Mouse (Mus musculus) lung, postnatal 0 days (tissue): ENCODE results near the gene Folr2. TPM values are rescaled to one million over a fixed set of nuclear protein-coding genes. Genes with fewer than 3 reads are reported as not detected.

Experiments
- ATAC-seq: fragments of 200-750 bp; cut with Nextera tagmentation; 2 replicates; pipeline ENCODE4 v1.8.0; 2017; ENCODE audit warnings: moderate library complexity
- DNase-seq: peaks from one replicate; pipeline ENCODE4 v3.0.0-alpha.2; 2016; ENCODE audit warnings: low spot score
- H3K27ac ChIP-seq: fragments of 300-500 bp; sonication (generic); 2 replicates; pipeline ENCODE4 v1.5.1; 2014; ENCODE audit warnings: antibody characterized with exemption, mild to moderate bottlenecking, low read length, mixed read lengths
- H3K27me3 ChIP-seq: fragments of 300-500 bp; sonication (generic); replicated peaks from 2 replicates; pipeline ENCODE4 v1.6.1; 2014; ENCODE audit warnings: low read length, mixed read lengths; ENCODE audit not compliant: insufficient read depth
- H3K36me3 ChIP-seq: fragments of 300-500 bp; sonication (generic); 2 replicates; pipeline ENCODE4 v1.6.1; 2014; ENCODE audit warnings: low read length, mixed read lengths; ENCODE audit not compliant: insufficient read depth
- H3K4me1 ChIP-seq: fragments of 300-500 bp; sonication (generic); 2 replicates; pipeline ENCODE4 v1.6.1; 2014; ENCODE audit warnings: antibody characterized with exemption, low read depth, low read length, mixed read lengths; ENCODE audit not compliant: insufficient read depth
- H3K4me2 ChIP-seq: fragments of 300-500 bp; sonication (generic); replicated peaks from 2 replicates; pipeline ENCODE4 v1.6.1; 2014; ENCODE audit warnings: low read depth, mild to moderate bottlenecking, low read length, moderate library complexity, mixed read lengths
- H3K4me3 ChIP-seq: fragments of 300-500 bp; sonication (generic); 2 replicates; pipeline ENCODE4 v1.5.1; 2014; ENCODE audit warnings: low read depth, low read length
- H3K9ac ChIP-seq: fragments of 300-500 bp; sonication (generic); replicated peaks from 2 replicates; pipeline ENCODE4 v1.6.1; 2014; ENCODE audit warnings: low read depth, mild to moderate bottlenecking
- H3K9me3 ChIP-seq: fragments of 300-500 bp; sonication (generic); 2 replicates; pipeline ENCODE4 v1.6.1; 2016; ENCODE audit warnings: low read length, mixed read lengths
- CTCF ChIP-seq: IDR thresholded peaks from 2 replicates; pipeline ENCODE4 v1.5.1; 2016; ENCODE audit warnings: antibody characterized with exemption, mild to moderate bottlenecking
- EP300 ChIP-seq: IDR thresholded peaks from 2 replicates; pipeline ENCODE4 v1.6.1; 2016; ENCODE audit warnings: antibody characterized with exemption, mild to moderate bottlenecking, control low read depth
- WGBS: fragments of 180-500 bp; shearing (Covaris S2); extraction: QIAGEN DNeasy Blood & Tissue Kit; methylation state at CpG from one replicate; pipeline ENCODE4 v1.1.7; 2014; 5-methylcytosine and 5-hydroxymethylcytosine counted together
- polyA plus RNA-seq: library from polyadenylated mRNA; unstranded; fragments of >200 nt; fragmentation: Nextera tagmentation; extraction: Ambion mirVana; gene quantifications from 2 replicates; pipeline ENCODE4 v1.2.1, GENCODE M21; 2015

Folr2 gene
- polyA plus RNA-seq, 1 experiment from 2014 or later: 0.73 TPM

DNA sequence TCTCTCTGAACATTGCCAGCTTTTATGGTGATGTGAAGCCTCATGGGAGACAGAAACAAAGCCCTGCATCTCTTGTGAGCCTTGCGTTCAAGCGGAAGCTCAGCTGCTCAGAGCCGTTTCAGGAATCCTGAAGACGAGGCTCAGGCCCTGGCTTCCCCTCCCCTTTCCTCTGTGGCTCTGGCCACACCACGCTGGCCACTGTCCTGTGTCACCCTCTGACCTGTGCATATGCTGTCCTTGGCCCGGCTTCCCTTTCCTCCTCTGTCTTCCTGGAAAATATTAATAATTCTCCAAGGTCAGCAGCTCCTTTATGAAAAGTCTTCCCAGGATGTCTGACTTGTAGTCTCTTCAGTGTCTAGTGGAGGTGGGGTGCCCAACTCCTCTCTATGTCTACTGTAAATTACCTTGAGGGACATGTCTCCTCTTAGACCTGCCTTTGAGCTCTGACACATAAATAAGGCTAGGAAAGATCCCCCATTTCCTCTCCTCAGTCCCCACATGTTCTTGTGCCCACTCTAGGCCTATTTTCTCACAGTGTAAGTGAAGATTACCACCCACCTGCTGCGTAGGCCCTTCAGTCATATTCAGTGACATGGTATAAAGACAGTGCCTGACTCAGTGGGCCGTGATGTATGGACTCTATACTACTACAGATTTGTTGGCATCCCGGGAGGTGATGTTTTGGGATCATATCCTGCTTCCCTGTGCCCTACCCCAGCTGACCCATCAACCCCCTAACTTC is 25.6 kb upstream of the Folr2 start:
- WGBS: 65% methylated on average over 9 of the region's 9 CpGs

DNA sequence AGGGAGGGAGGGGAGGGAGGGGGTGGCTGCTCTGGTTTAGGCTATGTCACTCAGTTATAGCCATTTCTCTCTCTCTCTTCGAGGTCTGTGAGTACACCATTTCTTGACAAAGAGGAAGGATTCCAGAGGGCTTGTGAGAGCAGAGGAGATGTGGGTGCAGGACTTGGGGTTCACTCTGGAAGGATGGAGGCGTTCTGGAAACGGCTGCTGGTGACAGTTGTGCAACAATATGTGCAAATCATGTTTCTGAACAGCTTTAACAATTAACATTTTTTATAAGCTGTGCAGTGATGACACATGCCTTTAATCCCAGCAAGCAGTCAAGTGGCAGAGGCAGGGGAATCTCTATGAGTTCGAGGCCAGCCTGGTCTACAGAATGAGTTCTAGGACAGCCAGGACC is 23.9 kb upstream of the Folr2 start:
- Histone ChIP-seq H3K4me3 (no peak overlapping the region), H3K4me2 (no peak overlapping the region), H3K27me3 (no peaks in the 10 kb centered on the region), H3K4me1 (no peaks in the 10 kb centered on the region), H3K9me3 (no peaks in the 10 kb centered on the region), H3K27ac (no peak overlapping the region), H3K36me3 (no peaks in the 10 kb centered on the region), H3K9ac (no peak overlapping the region)
- TF ChIP-seq CTCF (no peak), EP300 (no peak)
- no peak for ATAC-seq
- DNase-seq: no peak
- WGBS: 71% methylated on average over 4 of the region's 4 CpGs

More for the DNA sequence above, 25.6 kb upstream of the Folr2 start:
- Histone ChIP-seq H3K4me3 (no peak overlapping the region), H3K9me3 (no peaks in the 10 kb centered on the region), H3K4me2 (no peak overlapping the region), H3K27ac (no peak overlapping the region), H3K4me1 (no peaks in the 10 kb centered on the region), H3K9ac (no peak overlapping the region), H3K36me3 (no peaks in the 10 kb centered on the region), H3K27me3 (no peaks in the 10 kb centered on the region)
- no peak for ATAC-seq
- no peak for DNase-seq
- no peak for TF ChIP-seq EP300
- no peak for TF ChIP-seq CTCF

- H3K36me3 ChIP-seq: no peaks in the 10 kb centered on the region
- no peaks in the 10 kb centered on the region for H3K4me1 ChIP-seq
- H3K4me2 ChIP-seq: no peak overlapping the region
- DNase-seq (no peak), ATAC-seq (no peak)
- H3K27ac ChIP-seq: no peak overlapping the region
- TF ChIP-seq EP300: no peak
- no peak for TF ChIP-seq CTCF
- H3K4me3 ChIP-seq: no peak overlapping the region
- 90% methylated on average over 1 of the region's 1 CpGs for WGBS
- no peaks in the 10 kb centered on the region for H3K27me3 ChIP-seq
- H3K9me3 ChIP-seq: no peaks in the 10 kb centered on the region
- H3K9ac ChIP-seq: no peak overlapping the region
Observed at GRCm38 (mm10) chr7:101875978-101876377, 19.0 kb upstream of the Folr2 start.

- 36% methylated on average over 3 of the region's 3 CpGs for WGBS
- H3K4me2 ChIP-seq: no peak overlapping the region
- no peak overlapping the region for H3K9ac ChIP-seq
- TF ChIP-seq CTCF (no peak), EP300 (no peak)
- H3K27me3 ChIP-seq: no peaks in the 10 kb centered on the region
- H3K4me3 ChIP-seq: no peak overlapping the region
- no peaks in the 10 kb centered on the region for H3K36me3 ChIP-seq
- H3K4me1 ChIP-seq: no peaks in the 10 kb centered on the region
- no peak overlapping the region for H3K27ac ChIP-seq
- ATAC-seq: no peak
- no peaks in the 10 kb centered on the region for H3K9me3 ChIP-seq
- no peak for DNase-seq
Observed at GRCm38 (mm10) chr7:101871296-101871695, 14.3 kb upstream of the Folr2 start.

GRCm38 (mm10) chr7:101870629-101871028 is 13.6 kb upstream of the Folr2 start, which contains the start of gene Folr1:
Folr1 (minus strand) TSS chr7:101870788.
- H3K4me2 ChIP-seq: no peak within 1 kb of the TSS
- no peaks in the 10 kb centered on the region for H3K36me3 ChIP-seq

GRCm38 (mm10) chr7:101869163-101869500 is 12.1 kb upstream of the Folr2 start:
- WGBS: 77% methylated on average over 7 of the region's 7 CpGs

More at GRCm38 (mm10) chr7:101870629-101871028, 13.6 kb upstream of the Folr2 start, which contains the start of gene Folr1:
- TF ChIP-seq EP300: no peak
- TF ChIP-seq CTCF: no peak
- Histone ChIP-seq H3K9ac (no peak within 1 kb of the TSS), H3K9me3 (no peaks in the 10 kb centered on the region), H3K27me3 (no peaks in the 10 kb centered on the region), H3K4me1 (no peaks in the 10 kb centered on the region), H3K4me3 (no peak within 1 kb of the TSS), H3K27ac (no peak within 1 kb of the TSS)
- DNase-seq: no peak
- 68% methylated on average over 2 of the region's 2 CpGs for WGBS
- ATAC-seq: no peak

More at GRCm38 (mm10) chr7:101869163-101869500, 12.1 kb upstream of the Folr2 start:
- no peak overlapping the region for H3K4me2 ChIP-seq
- H3K9ac ChIP-seq: no peak overlapping the region
- no peaks in the 10 kb centered on the region for H3K36me3 ChIP-seq
- ATAC-seq: no peak
- H3K27ac ChIP-seq: no peak overlapping the region
- no peaks in the 10 kb centered on the region for H3K4me1 ChIP-seq
- no peak overlapping the region for H3K4me3 ChIP-seq
- H3K27me3 ChIP-seq: no peaks in the 10 kb centered on the region
- DNase-seq: no peak
- TF ChIP-seq CTCF (no peak), EP300 (no peak)
- H3K9me3 ChIP-seq: no peaks in the 10 kb centered on the region
